Mouse (Mus musculus) forelimb bud, embryonic 11.5 days (tissue): ENCODE measurements around the gene Olfr912.

Experiments
- DNase-seq: peaks from one replicate; pipeline ENCODE4 v3.0.0-alpha.2; 2012; ENCODE audit warnings: low read depth, low spot score

Gene Olfr912

DNA sequence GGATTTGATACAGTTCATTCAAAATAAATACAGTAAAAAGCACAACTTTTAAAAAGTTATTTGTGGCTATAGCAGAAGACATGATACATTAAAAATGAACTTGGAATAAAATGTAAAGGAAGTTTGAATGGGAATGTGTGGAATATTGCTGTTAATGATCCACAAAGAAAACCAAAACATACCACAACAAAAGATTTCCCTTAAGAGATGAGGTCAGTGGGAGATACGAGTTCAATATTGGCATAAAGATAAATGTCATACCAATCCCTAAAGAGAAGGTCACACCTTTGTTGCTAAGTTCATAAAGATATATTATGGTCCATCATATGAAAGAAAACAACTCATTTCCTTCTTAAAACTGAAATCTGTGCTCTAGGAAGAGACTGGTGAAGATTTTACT lies at the start of gene Olfr912:
Olfr912 (plus strand) TSS at position 301 of the 400 bp plus-strand sequence.
- no peak for DNase-seq

DNA sequence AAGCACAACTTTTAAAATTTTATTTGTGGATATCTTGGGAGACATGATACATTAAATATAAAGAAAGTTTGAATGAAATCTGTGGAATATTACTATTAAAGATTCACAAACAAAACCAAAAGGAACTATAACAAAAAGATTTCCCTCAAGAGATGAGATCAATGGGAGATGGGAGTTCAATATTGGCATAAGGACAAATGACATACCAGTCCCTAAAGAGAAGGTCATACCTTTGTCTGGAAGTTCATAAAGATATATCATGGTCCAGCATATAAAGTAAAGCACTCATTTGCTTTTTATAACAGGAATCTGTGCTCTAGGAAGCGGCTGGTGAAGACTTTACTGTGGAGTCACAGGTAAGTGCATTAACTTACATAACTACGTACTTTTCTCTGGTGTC lies 42.4 kb upstream of the Olfr912 start, which contains the start of gene Olfr910:
Olfr910 (plus strand) TSS at position 301 of the 400 bp plus-strand sequence.
- no peak for DNase-seq

DNA sequence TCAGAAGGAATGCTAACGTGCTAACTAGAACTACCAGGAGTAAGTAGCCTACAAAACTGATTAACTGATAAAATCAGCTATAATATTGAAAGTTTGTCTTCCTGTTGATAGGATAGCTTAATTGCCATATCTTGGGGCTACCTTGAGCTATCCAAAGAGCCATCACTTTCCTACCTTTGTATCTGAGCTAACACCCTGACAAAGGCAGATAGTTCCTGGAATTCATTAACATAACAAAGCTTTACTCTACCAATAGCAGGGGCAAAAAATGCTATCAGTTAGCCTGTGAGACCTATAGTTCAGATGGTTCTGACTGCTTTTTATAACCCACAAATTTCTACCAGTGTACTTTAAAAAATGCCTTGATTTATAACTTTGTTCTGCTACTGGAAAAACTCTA lies 11.1 kb downstream of the Olfr912 start:
- DNase-seq: no peak

- DNase-seq: no peak
Observed at GRCm38 (mm10) chr9:38592459-38592858, 12.5 kb downstream of the Olfr912 start, which contains the start of gene Olfr913. Gene Olfr913 (plus strand): TSS chr9:38592759.

DNA sequence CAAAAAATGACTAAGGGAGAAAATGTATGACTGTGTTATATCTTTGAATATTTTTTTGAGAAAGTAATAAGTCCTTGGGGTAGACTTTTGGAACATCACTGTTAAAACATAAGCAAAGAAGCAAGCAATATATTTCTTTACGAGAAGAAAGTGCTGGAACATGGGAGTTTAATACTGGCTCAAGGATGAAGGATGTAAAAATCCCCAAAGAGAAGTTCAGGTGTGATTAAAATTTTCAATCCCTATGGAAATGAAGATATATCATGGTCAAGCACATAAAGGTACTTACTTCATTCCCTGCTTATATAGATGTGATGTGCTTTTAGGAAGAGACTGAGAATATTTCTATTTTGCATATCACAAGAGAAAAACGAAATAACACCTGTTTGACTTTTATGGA lies 24.8 kb downstream of the Olfr912 start, which contains the start of gene Olfr914:
Olfr914 (plus strand) TSS at position 301 of the 400 bp plus-strand sequence.
- no peak for DNase-seq

DNA sequence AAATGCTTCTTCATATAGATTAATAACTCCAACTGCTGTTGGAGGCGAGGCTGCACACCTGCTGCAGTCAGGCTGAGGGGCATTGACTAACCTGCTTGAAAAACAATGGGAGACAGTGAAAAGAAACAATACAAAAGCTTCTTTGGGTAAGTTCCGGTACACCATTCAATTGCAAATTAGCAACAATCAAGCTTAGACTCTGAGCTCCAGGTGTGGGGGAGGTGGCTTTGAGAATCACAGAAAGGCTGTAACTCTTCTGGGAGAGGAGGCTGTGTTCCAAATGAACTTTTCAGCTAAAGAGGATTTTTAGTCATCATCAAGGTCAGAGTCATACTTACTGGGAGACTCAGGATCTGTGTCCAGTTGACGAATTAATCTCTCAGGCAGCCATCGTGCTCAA lies 52.4 kb downstream of the Olfr912 start:
- no peak for DNase-seq
